Mouse (Mus musculus): ENCODE results near the gene Htra2. TPM values are rescaled to one million over a fixed set of nuclear protein-coding genes. Genes with fewer than 3 reads are reported as not detected.

The Htra2 gene
- polyA plus RNA-seq, 1 experiment from 2014 or later, result 87.9 TPM

- Histone ChIP-seq H3K4me3 (replicated peaks) (no peak overlapping the region), H3K36me3 (replicated peaks) (no peaks in the 10 kb centered on the region), H3K9ac (no peak overlapping the region), H3K4me2 (peak overlapping the region; percentile 14), H3K9me3 (replicated peaks) (no peaks in the 10 kb centered on the region), H3K4me1 (replicated peaks) (peaks cover 92% of the 10 kb centered on the region), H3K27me3 (no peaks in the 10 kb centered on the region), H3K27ac (replicated peaks) (peak overlapping the region; percentile 77)
- no peak for ATAC-seq (ENCODE audit: insufficient read depth)
- 67% methylated on average over 3 of the region's 3 CpGs for WGBS (ENCODE audit: insufficient replicate concordance)
Observed at GRCm38 (mm10) chr6:83017190-83017589, 37.9 kb downstream of the Htra2 start.

GRCm38 (mm10) chr6:83015749-83016148 is 39.3 kb downstream of the Htra2 start:
- H3K36me3 ChIP-seq (replicated peaks), result no peaks in the 10 kb centered on the region
- no peaks in the 10 kb centered on the region for H3K27me3 ChIP-seq
- peak overlapping the region; percentile 99 for H3K27ac ChIP-seq (replicated peaks)
- ATAC-seq (ENCODE audit: insufficient read depth), result no peak
- peak overlapping the region; percentile 30 for H3K4me3 ChIP-seq (replicated peaks)
- H3K9me3 ChIP-seq (replicated peaks), result no peaks in the 10 kb centered on the region
- peak overlapping the region; percentile 49 for H3K9ac ChIP-seq
- peak overlapping the region; percentile 61 for H3K4me2 ChIP-seq
- WGBS (ENCODE audit: insufficient replicate concordance), result 59% methylated on average over 2 of the region's 2 CpGs
- peaks cover 92% of the 10 kb centered on the region for H3K4me1 ChIP-seq (replicated peaks)

GRCm38 (mm10) chr6:83014482-83015466 is 40.3 kb downstream of the Htra2 start:
- peak overlapping the region; percentile 61 for H3K4me2 ChIP-seq
- no peaks in the 10 kb centered on the region for H3K36me3 ChIP-seq (replicated peaks)
- peaks cover 92% of the 10 kb centered on the region for H3K4me1 ChIP-seq (replicated peaks)
- H3K9ac ChIP-seq, result peak overlapping the region; percentile 52
- H3K4me3 ChIP-seq (replicated peaks), result peak overlapping the region; percentile 30
- WGBS (ENCODE audit: insufficient replicate concordance), result 15% methylated on average over 12 of the region's 12 CpGs
- H3K27me3 ChIP-seq, result no peaks in the 10 kb centered on the region
- peak overlapping the region; percentile 99 for H3K27ac ChIP-seq (replicated peaks)
- no peaks in the 10 kb centered on the region for H3K9me3 ChIP-seq (replicated peaks)
- peak; percentile 98 for ATAC-seq (ENCODE audit: insufficient read depth)

GRCm38 (mm10) chr6:83013444-83013843 is 41.6 kb downstream of the Htra2 start:
- Histone ChIP-seq H3K4me2 (peak overlapping the region; percentile 61), H3K27me3 (no peaks in the 10 kb centered on the region), H3K27ac (replicated peaks) (peak overlapping the region; percentile 99), H3K9me3 (replicated peaks) (no peaks in the 10 kb centered on the region), H3K4me1 (replicated peaks) (peaks cover 91% of the 10 kb centered on the region), H3K9ac (peak overlapping the region; percentile 52), H3K4me3 (replicated peaks) (no peak overlapping the region), H3K36me3 (replicated peaks) (no peaks in the 10 kb centered on the region)
- WGBS (ENCODE audit: insufficient replicate concordance), result 42% methylated on average over 5 of the region's 5 CpGs
- no peak for ATAC-seq (ENCODE audit: insufficient read depth)

GRCm38 (mm10) chr6:83011756-83012155 is 43.3 kb downstream of the Htra2 start:
- H3K27me3 ChIP-seq, result no peaks in the 10 kb centered on the region
- no peaks in the 10 kb centered on the region for H3K9me3 ChIP-seq (replicated peaks)
- 51% methylated on average over 6 of the region's 6 CpGs for WGBS (ENCODE audit: insufficient replicate concordance)
- H3K4me2 ChIP-seq, result no peak overlapping the region
- H3K4me3 ChIP-seq (replicated peaks), result no peak overlapping the region
- peaks cover 78% of the 10 kb centered on the region for H3K4me1 ChIP-seq (replicated peaks)
- H3K27ac ChIP-seq (replicated peaks), result peak overlapping the region; percentile 99
- ATAC-seq (ENCODE audit: insufficient read depth), result no peak
- H3K9ac ChIP-seq, result no peak overlapping the region
- no peaks in the 10 kb centered on the region for H3K36me3 ChIP-seq (replicated peaks)

GRCm38 (mm10) chr6:83011255-83011654 is 43.8 kb downstream of the Htra2 start:
- Histone ChIP-seq H3K9me3 (replicated peaks) (no peaks in the 10 kb centered on the region), H3K4me2 (no peak overlapping the region), H3K9ac (no peak overlapping the region), H3K27ac (replicated peaks) (peak overlapping the region; percentile 99), H3K27me3 (no peaks in the 10 kb centered on the region), H3K4me3 (replicated peaks) (no peak overlapping the region), H3K36me3 (replicated peaks) (no peaks in the 10 kb centered on the region), H3K4me1 (replicated peaks) (peaks cover 75% of the 10 kb centered on the region)
- WGBS (ENCODE audit: insufficient replicate concordance), result 72% methylated on average over 7 of the region's 7 CpGs
- no peak for ATAC-seq (ENCODE audit: insufficient read depth)

GRCm38 (mm10) chr6:83010010-83010409 is 45.1 kb downstream of the Htra2 start:
- Histone ChIP-seq H3K4me2 (peak overlapping the region; percentile 45), H3K4me1 (replicated peaks) (peaks cover 73% of the 10 kb centered on the region), H3K36me3 (replicated peaks) (no peaks in the 10 kb centered on the region), H3K9me3 (replicated peaks) (no peaks in the 10 kb centered on the region), H3K4me3 (replicated peaks) (peak overlapping the region; percentile 22; the same call in 1 of the 2 replicates), H3K9ac (peak overlapping the region; percentile 10; the same call in 1 of the 2 replicates), H3K27ac (replicated peaks) (peak overlapping the region; percentile 99), H3K27me3 (no peaks in the 10 kb centered on the region)
- 14% methylated on average over 7 of the region's 7 CpGs for WGBS (ENCODE audit: insufficient replicate concordance)
- no peak for ATAC-seq (ENCODE audit: insufficient read depth)

GRCm38 (mm10) chr6:83008659-83009058 is 46.4 kb downstream of the Htra2 start:
- ATAC-seq (ENCODE audit: insufficient read depth), result no peak
- WGBS (ENCODE audit: insufficient replicate concordance), result 25% methylated on average over 3 of the region's 3 CpGs
- Histone ChIP-seq H3K27ac (replicated peaks) (peak overlapping the region; percentile 99), H3K36me3 (replicated peaks) (no peaks in the 10 kb centered on the region), H3K9ac (no peak overlapping the region), H3K27me3 (no peaks in the 10 kb centered on the region), H3K4me1 (replicated peaks) (peaks cover 76% of the 10 kb centered on the region), H3K9me3 (replicated peaks) (no peaks in the 10 kb centered on the region), H3K4me3 (replicated peaks) (no peak overlapping the region), H3K4me2 (no peak overlapping the region)

- Histone ChIP-seq H3K4me2 (no peak overlapping the region), H3K9ac (no peak overlapping the region), H3K27ac (replicated peaks) (0 out of 2 replicates have a peak overlapping the region, but pooled peaks have one; percentile 14), H3K4me3 (replicated peaks) (no peak overlapping the region), H3K4me1 (replicated peaks) (peaks cover 61% of the 10 kb centered on the region), H3K27me3 (no peaks in the 10 kb centered on the region), H3K36me3 (replicated peaks) (no peaks in the 10 kb centered on the region), H3K9me3 (replicated peaks) (no peaks in the 10 kb centered on the region)
- 45% methylated on average over 6 of the region's 6 CpGs for WGBS (ENCODE audit: insufficient replicate concordance)
- no peak for ATAC-seq (ENCODE audit: insufficient read depth)
Observed at GRCm38 (mm10) chr6:83006114-83006513, 49.0 kb downstream of the Htra2 start.

- no peak overlapping the region for H3K4me3 ChIP-seq (replicated peaks)
- peak overlapping the region; percentile 63 for H3K27ac ChIP-seq (replicated peaks)
- peaks cover 55% of the 10 kb centered on the region for H3K4me1 ChIP-seq (replicated peaks)
- 60% methylated on average over 10 of the region's 10 CpGs for WGBS (ENCODE audit: insufficient replicate concordance)
- H3K36me3 ChIP-seq (replicated peaks), result no peaks in the 10 kb centered on the region
- no peak overlapping the region for H3K9ac ChIP-seq
- ATAC-seq (ENCODE audit: insufficient read depth), result no peak
- H3K9me3 ChIP-seq (replicated peaks), result no peaks in the 10 kb centered on the region
- H3K27me3 ChIP-seq, result no peaks in the 10 kb centered on the region
- H3K4me2 ChIP-seq, result no peak overlapping the region
Observed at GRCm38 (mm10) chr6:83005444-83006011, 49.5 kb downstream of the Htra2 start.

- no peaks in the 10 kb centered on the region for H3K36me3 ChIP-seq (replicated peaks)
- 0 out of 2 replicates have a peak overlapping the region, but pooled peaks have one; percentile 27 for H3K4me2 ChIP-seq
- peak; percentile 60 for ATAC-seq (ENCODE audit: insufficient read depth)
- H3K9me3 ChIP-seq (replicated peaks), result no peaks in the 10 kb centered on the region
- H3K4me3 ChIP-seq (replicated peaks), result no peak overlapping the region
- peaks cover 49% of the 10 kb centered on the region for H3K4me1 ChIP-seq (replicated peaks)
- H3K27me3 ChIP-seq, result no peaks in the 10 kb centered on the region
- H3K9ac ChIP-seq, result no peak overlapping the region
- H3K27ac ChIP-seq (replicated peaks), result peak overlapping the region; percentile 63
- 30% methylated on average over 7 of the region's 7 CpGs for WGBS (ENCODE audit: insufficient replicate concordance)
Observed at GRCm38 (mm10) chr6:83004872-83005271, 50.2 kb downstream of the Htra2 start.

Measured in liver, embryonic 15.5 days (tissue).